Mouse (Mus musculus): ENCODE results near the gene Pou2f1.

The Pou2f1 gene

DNA sequence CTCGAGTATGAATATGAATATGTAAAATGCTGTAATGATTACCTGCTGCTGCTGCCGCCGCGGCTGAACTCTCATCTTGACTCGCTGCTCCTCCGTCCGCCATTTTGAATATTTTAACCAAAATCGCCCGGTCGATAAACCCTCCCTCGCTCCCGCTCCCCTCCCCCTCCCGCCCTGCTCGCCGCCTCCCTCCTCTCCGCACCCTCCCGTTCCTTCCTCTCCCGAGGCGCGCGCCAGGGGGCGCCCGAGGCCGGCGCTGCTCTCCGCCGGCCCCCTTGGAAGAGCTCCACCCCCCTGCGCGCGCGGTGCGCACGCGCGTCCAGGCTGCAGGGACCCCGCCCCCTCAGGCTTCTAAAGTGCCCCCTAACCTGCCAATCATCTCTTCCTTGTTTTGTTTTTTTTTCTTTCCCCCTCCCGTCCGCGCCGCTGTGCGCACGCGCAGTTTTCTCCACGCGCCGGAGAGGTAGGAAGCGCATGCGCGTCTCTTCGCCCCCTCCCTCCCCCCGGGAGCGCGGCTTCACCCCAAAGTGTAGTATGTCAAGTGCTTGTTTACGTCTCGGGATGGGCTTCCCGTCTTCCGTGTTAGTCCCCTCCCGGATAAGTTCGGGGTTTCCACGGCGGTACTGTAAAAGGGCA lies at the start of gene Pou2f1:
Gene Pou2f1, minus strand, starts transcription at position 159 of the 636 bp plus-strand sequence.
- peak; percentile 99 for DNase-seq (ENCODE audit: extremely low spot score)

DNA sequence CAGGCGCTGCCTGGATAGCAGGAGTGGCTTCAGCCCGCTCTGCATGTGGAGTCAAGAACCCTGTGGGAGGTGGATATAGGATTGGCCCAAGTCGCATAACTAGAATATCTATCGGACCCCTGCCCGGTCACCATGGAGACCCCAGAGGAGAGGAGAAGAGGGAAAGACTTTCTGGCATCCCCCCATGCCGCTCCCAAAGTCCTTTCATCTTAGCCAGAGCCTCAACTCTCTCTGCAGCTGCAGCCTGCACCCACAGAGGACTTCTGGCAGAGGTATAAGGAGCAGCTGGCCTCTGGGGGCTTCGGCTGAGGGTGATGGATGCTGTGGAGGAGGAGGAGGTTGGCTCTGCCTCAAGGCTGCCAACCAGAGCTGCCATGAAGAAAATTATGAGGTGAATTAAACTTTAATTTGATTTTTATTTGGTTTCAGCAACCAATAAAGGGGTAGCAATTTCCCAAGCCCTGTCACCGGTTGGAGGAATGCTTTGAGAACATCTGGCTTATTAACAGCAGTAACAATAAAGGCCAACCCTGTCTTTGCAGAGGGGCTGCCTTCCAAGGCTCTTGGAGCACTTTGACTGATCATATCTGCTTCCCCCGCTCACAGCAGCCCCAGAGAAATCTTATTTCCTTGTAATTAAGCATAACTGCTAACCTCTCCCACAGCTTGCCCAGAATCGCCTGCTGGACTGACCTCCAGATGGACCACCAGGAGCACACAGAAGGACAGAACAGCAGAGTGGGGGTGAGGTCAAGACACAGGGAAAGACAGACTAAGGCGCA lies 46.8 kb upstream of the Pou2f1 start:
- no peak for DNase-seq (ENCODE audit: extremely low spot score)

DNA sequence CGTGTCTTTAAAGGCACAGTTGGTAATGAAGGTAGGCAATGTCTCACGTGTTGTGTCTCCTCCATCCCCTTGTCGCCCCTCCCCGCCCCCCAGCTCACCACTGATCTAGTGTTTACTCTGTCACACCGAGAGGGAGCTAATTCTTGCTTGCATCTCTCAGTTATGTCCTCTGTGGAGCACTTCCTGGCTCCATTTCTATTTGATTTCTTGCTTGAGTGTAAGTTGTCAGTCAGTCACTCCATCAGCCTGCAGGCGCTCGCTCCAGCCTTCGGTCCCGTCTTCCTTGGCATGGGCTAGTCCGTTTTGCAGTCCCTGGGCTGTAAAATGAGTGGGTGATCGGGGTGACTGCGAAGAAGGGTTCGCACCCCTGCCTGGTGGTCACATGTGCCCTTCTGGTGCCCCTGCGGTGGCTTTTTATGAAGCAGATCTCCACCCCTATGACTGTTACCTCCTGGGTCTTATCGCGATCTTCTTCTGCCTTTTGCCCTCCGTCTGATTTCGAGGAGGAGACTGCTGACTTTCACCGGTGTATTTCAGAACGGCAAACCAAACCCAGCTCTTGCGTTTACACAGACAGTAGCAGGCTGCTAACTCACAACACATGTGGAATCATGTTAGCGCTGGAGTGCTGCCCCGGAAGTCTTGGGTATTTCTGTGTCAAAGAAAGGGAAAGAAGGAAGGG lies 45.9 kb upstream of the Pou2f1 start:
- DNase-seq (ENCODE audit: extremely low spot score): peak; percentile 48

DNA sequence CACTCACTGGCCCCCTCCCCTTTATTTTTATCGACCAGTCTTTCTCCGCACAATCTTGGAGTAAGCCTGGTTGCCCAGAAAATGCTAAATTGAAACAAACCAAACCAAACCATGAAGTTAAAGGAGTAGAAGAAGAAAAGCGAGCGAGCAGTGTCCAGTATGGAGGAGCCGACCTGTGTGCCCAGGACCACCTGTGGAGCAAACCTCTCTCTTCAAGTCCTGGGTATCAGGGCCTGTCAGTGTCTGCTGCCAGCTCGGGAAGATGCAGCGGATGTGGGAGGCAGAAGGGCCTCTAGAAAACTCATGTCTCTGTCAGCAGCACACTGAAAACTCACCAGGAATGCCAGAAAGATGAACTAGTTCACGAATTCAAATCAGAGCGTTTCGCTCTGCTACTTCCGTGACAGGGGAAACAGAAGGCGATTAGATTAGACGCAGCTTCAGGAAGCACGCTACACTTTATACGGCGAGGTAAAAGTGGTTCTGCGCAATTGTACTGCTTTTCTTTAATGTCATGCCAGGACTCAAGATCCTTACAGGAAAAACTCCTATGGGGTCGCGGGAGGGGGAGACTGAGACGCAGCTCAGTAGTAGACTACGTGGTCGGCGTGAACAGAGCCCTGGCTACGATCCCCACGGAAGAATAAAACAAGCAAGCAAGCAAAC lies 45.2 kb upstream of the Pou2f1 start:
- peak; percentile 47 for DNase-seq (ENCODE audit: extremely low spot score)

DNA sequence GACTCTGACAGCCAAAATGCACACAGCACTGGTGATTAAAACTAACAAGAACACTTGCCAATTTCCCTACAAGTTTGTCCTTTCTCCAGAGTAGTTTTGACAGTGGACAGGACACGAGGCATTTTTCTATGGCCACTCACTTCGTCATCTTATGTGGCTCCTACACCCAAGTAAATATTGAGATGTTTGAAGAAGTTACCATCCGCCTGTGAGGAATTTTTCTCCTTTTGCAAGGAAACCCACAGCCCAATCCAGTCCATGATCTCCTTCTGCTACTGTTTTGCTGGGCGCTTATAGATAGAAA lies 43.4 kb upstream of the Pou2f1 start:
- DNase-seq (ENCODE audit: extremely low spot score): no peak

DNA sequence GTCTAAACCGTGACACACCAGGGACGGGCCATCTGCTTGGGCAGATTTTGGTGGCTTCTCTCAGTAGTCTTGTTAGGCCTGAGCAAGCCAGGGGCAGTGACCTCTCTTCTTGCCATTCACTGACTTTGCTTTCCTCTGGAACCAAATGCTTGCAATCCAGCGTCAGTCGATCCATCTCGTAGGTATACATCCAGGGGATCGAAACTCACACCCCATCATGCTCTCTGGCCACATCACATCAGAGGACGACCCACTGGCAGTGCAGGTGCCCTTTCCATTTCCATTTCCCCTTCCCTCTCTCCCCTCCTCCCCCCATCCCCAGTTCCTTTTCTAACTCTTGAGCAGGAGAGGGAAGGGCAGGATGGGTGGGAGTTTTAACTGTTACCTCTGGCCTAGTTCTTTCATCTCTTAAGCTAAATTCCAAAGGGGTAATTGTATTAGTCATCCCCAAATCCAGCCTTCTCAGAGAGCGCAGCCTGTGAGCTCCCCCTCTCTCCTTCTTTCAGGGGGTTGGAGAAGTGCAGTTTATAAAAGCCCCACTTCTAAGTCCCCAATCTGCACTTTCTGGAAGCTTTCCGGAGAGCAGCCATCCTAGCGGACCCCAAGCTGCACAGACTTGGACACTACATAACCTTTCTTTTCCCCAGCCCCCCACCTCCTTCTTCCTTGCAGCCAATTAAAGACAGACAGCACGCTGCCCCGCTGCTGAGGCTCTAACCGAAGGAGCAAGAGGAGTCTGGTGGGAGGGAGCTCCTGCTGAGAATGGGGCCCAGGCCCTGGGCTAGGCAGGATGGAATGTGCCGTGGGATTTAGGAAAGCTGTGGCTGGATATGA lies 42.8 kb upstream of the Pou2f1 start:
- peak; percentile 65 for DNase-seq (ENCODE audit: extremely low spot score)

DNA sequence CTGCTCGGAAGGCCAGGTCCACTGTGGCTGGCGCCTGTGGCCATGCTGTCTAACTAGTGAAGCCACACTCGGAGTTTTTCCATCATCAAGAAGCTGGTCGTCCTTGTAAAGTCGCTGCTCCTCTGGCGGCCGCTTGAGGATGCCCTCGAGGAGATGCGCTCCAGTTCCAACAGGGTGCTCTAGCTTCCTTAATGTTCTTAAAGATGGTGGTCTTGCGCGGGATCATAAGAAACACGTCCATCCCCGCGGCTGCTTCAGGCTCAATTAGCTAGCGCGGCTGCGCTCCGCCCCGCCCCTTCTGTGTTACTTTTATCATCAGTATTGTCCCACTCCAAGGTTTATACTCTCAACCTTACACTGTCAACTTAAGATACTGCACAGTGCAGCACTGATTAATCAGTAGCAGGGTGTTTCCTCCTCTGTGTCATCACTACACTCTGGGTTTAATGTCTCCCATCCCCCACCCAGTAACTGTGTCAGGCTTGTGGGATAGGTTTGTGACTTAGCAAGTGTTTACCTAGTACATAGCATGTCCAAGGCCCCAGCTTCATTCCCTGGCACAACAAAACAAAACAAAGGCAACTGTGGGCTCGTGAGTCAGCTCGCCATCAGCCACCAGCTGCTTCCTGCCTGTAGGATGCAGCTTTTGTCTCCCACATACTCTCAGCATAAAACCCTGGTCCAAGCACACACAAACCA lies 41.1 kb upstream of the Pou2f1 start:
- DNase-seq (ENCODE audit: extremely low spot score): peak; percentile 24

DNA sequence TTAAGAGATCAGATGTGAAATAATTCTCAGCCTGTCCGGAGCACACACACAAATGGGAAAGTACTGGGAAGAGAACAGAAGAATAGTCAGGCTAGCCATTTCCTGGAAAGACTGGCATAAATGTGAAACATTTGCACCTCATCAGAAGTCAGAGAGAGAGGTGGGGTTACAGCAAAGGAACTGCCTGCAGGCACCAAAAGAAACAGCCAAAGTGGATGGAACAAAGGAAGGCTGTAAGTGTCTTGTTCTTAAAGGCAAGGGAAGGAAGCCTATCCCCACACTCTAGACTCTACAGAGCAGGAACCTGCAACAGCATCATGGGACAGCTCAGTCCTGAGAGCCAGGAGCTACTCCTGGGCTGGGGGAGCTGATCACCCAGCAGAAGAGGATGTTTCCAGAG lies 39.0 kb upstream of the Pou2f1 start:
- no peak for DNase-seq (ENCODE audit: extremely low spot score)

DNA sequence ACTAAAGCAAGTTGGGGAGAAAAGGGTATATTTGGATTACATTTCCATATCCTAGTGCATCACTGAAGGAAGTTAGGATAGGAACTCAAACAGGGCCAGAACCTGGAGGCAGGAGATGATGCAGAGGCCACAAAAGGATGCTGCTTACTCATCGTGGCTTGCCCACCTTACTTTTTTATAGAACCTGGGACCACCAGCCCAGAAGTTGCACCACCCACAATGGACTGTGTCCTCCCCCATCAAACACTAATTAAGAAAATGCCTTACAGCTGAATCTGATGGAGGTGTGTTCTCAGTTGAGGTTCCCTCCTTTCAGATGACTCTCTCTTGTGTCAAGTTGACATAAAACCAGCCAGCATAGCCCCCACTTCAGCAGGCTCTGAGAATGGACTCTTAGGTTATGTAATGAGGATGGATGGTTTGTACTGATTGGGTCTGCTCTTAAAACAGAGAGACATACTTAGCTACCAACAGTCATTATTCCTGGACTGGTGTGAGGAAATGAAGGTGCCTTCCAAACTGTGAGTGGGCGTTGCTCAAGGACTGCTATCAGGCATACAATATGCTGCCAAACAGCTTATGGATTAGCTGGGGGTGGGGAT lies 36.4 kb upstream of the Pou2f1 start:
- DNase-seq (ENCODE audit: extremely low spot score): no peak

DNA sequence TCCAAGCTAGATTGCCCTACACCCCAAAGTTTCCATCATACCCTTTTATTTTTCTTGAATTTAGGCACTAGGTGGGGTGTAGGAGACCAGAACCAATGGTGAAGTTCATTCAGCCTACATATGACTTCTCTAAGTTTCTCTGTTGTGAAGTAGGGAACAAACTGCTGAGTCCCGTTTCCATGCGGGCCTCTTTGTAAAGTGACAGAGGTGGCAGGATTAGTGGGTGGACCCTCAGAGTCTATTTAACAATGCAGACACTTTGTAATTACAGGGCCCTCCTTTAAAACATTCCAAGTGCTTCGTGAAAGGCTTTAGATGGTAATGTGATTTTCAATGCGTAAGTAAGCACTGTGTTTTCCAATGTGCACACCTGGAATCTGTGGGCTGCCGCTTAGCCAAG lies 32.6 kb upstream of the Pou2f1 start:
- no peak for DNase-seq (ENCODE audit: extremely low spot score)

DNA sequence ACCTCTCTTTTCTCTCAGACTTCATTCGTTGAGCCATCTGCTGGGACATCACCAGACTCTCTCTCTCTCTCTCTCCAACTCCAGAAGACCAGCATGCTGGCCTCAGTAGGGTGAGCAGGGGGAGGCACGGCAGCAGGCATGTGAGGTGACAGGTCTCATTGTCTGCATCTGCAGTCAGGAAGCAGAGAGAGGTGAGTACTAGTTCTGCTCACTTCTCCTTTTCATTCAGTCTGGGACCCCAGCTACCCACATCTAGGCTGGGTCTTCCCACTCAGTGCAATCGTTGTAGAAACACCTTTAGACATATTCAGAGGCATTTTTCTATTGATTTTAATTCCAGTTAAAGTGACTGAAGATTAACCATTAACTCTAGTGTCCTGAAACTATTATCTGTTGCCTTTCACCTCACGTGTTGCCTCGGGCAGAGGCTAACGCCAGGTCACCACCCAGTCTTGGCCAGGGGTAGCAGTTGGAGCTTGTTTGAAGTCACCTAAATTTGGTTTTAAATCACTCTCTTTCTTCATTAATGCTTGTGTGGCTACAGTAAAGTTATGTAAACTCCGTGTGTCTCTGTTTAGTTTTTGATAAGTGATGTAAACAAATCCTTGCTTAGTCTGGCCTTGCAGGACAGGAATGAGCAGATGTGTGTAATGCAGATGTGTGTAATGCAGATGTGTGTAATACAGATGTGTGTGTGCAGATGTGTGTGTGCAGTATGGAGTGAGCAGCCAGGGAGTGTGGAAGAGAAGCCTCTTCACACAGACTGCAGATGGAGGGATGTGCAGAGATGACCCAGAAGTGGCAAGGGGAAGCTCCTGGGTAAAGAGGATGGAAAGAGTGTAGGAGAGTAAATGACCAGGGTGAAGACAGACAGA lies 29.4 kb upstream of the Pou2f1 start:
- no peak for DNase-seq (ENCODE audit: extremely low spot score)

DNA sequence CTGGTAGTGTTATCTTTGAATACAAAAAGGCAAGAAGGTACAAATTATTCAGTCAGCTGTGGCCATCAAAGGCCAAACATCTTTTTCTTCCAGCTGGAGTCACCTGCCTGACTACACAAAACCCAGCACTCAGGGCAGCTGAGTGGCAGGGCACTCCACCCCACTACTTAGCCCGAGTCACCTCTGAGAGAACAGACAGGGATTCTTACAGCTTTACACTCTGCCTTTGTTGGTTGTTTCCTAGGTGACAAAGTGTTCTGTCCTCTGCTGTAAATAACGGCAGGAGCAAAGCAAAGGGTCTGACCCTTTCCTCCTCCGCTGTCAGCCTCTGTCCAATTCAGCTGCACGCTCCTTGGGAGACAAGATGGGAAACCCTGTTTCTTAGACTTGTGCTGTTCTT lies 21.5 kb upstream of the Pou2f1 start:
- DNase-seq (ENCODE audit: extremely low spot score): no peak

DNA sequence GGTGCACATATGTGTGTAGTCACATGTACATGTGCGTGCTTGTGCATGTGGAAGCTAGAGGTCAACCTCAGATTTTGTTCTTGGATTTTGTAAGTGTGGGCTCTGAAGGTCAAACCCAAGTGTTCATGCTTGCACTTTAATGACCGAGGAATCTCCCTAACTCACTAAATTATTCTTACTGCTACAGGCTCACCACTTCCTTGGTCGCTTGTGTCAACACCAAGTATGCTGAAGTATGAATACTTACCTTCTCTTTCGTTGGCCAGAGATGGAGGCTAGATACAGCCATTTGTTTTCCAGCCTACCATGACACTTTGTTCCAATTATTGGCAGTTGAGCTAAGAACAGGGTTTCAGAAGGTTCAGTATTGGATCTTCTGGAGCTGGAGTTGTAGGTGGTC lies 14.7 kb upstream of the Pou2f1 start:
- DNase-seq (ENCODE audit: extremely low spot score): no peak

DNA sequence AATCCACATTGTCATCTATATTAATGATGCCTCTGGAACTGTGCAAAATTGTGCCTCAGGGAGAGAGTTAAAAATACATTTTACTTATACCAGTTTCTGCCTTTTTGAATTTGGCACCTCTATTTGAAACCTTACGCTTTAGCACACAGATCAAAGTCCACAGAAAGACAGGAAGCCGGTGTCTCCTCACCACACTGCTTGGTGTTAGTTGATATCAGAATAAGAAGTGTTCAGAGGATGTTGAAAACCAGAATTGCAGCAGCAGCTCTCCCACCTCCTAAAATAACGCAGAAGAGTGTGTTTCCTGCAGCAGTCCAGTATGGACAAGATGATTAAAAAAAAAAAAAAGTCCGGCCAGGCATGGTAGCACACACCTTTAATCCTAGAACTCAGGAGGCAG lies 13.8 kb upstream of the Pou2f1 start:
- no peak for DNase-seq (ENCODE audit: extremely low spot score)

DNA sequence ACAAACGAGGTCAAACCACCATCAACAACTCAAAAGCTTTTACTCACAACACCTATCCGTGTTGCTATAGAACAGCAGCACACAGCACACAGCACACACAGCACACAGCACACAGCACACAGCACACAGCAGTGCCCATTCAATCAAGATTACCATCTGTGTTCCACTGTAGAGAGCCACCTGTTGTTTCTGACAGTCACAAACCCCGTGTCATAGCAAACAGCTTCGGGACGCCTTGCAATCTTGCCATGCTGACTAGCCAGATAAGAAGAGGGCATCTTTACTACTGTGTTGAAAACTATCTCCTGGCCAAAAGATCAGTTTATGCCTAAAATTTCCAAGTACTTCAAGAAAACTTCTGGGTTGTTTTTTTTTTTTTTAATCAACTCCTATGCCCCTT lies 12.1 kb upstream of the Pou2f1 start:
- DNase-seq (ENCODE audit: extremely low spot score): no peak

DNA sequence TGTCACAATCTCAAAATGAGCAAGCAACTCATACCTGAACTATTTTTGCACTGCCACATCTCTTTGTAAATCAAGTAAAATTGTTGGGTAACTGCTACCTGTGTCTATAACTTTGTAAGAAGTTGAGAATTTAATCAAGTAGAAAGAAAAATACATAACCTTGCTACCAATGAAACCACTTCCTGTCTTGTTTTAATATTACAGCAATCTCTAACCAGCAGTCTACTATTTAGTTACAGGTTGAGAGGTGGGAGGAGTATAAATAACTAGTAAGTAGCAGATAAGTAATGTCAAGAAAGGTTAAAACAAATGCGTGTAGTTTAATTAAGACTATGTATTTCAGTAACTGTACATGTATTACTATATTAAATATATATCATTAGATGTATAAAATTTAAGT lies 7.6 kb upstream of the Pou2f1 start:
- no peak for DNase-seq (ENCODE audit: extremely low spot score)

DNA sequence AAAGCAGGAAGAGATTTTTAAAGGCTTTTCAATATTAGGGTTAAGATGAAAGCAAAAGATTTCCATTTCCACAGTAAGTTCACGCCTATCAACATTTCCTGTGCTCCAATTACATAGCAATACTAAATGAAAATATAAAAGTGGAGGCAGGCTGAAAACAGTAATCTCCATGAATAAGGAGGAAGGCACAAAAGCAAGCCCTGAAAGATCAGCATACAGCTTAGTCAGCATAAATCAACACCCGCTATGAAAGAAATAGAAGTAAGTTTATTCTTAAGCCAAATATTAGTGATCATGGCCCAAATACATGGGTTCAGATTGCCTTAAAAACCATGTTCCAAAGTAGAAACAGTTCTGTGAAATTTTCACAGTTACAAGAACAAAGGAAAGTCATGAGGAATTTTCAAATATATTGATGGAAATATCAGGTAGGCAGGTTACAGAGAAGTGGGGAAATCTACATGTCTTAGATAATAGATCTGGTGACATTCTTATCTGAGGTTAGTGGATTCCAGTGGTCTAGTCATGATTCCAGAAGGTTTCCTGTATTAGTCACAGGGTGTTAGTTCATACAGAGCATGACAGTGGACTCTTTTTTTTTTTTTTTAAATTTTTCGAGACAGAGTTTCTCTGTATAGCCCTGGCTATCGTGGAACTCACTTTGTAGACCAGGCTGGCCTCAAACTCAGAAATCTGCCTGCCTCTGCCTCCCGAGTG lies 6.3 kb upstream of the Pou2f1 start:
- DNase-seq (ENCODE audit: extremely low spot score): no peak

DNA sequence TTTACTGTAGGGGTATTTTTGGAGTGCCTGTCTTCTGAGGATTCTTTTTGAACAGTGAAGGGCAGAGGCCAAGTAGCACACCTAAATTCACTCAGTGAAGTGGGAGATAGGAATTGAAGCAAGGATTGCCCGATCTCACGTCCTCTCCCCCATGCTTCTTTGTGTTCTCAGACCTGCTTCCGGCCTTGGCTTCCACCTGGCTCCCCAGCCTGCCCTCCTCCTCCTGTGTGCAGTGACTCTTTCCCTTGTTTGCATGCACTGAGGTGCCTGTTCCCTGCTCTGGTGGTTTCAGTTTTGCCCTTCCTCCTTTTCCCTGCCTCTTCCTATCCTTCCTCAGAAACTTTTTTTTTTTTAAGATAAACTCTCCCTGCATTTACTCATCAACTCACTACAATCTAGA lies 4.5 kb upstream of the Pou2f1 start:
- no peak for DNase-seq (ENCODE audit: extremely low spot score)
